Mouse (Mus musculus) forebrain, embryonic 13.5 days (tissue): ENCODE results near the gene Ehd2. TPM values are rescaled to one million over a fixed set of nuclear protein-coding genes. Genes with fewer than 3 reads are reported as not detected.
A peak's percentile ranks its signal among the peaks of the same experiment; 100 is the strongest.

Experiments
- ATAC-seq: fragments of 200-750 bp; cut with Nextera tagmentation; 2 replicates; pipeline ENCODE4 v1.8.0; 2017
- H3K27ac ChIP-seq: fragments of 300-500 bp; sonication (generic); 2 replicates; pipeline ENCODE4 v1.5.1; 2015; ENCODE audit warnings: inconsistent platforms, mild to moderate bottlenecking, moderate library complexity
- H3K27me3 ChIP-seq: fragments of 300-500 bp; sonication (generic); 2 replicates; pipeline ENCODE4 v1.6.1; 2015; ENCODE audit warnings: mild to moderate bottlenecking, inconsistent platforms
- H3K36me3 ChIP-seq: fragments of 300-500 bp; sonication (generic); 2 replicates; pipeline ENCODE4 v1.6.1; 2015; ENCODE audit warnings: mild to moderate bottlenecking, inconsistent platforms; ENCODE audit not compliant: poor library complexity, severe bottlenecking
- H3K4me1 ChIP-seq: fragments of 300-500 bp; sonication (generic); 2 replicates; pipeline ENCODE4 v1.6.1; 2015; ENCODE audit warnings: inconsistent platforms
- H3K4me2 ChIP-seq: fragments of 300-500 bp; sonication (generic); 2 replicates; pipeline ENCODE4 v1.6.1; 2015; ENCODE audit warnings: inconsistent platforms, mild to moderate bottlenecking, moderate library complexity
- H3K4me3 ChIP-seq: fragments of 300-500 bp; sonication (generic); 2 replicates; pipeline ENCODE4 v1.5.1; 2015; ENCODE audit warnings: mild to moderate bottlenecking, inconsistent platforms
- H3K9ac ChIP-seq: fragments of 300-500 bp; sonication (generic); 2 replicates; pipeline ENCODE4 v1.6.1; 2015; ENCODE audit warnings: mild to moderate bottlenecking, inconsistent platforms
- H3K9me3 ChIP-seq: fragments of 300-500 bp; sonication (generic); replicated peaks from 2 replicates; pipeline ENCODE4 v1.6.1; 2016; ENCODE audit warnings: inconsistent platforms
- WGBS: fragments of 180-500 bp; shearing (Covaris S2); methylation state at CpG from one replicate; pipeline ENCODE4 v1.1.7; 2015; 5-methylcytosine and 5-hydroxymethylcytosine counted together
- polyA plus RNA-seq: library from polyadenylated mRNA; unstranded; fragments of >200 nt; fragmentation: Nextera tagmentation; extraction: Ambion mirVana; gene quantifications from 2 replicates; pipeline ENCODE4 v1.2.1, GENCODE M21; 2015

Ehd2 gene
- polyA plus RNA-seq, 1 experiment from 2014 or later, result 3.6 TPM

DNA sequence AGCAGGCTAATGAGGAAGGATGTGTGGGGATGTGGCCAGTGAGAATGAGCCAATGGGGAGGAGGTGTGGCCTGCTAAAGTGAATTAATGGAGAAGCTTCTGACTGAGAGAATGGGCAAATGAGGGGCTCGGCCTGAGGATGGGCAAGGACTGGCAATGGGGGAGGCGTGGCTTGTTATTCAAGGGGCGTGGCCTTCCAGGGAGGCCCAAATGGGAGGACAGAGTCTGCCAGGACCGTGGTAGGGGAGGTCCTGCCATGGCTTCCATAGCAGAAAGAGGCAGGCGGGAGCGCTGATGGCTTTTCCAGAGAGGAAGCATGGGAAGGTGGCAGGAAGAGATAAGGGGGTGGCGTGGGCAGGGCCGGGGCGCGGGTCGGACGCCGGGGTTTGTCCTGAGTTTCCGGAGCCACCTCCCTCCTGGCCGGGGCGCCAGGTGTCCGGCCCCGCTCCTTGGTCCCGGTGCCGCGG is 12.4 kb downstream of the Ehd2 start:
- H3K4me2 ChIP-seq, result peak overlapping the region; percentile 45
- no peaks in the 10 kb centered on the region for H3K27me3 ChIP-seq
- H3K9me3 ChIP-seq, result no peaks in the 10 kb centered on the region; the same call in 1 of the 2 replicates
- 5% methylated on average over 20 of the region's 21 CpGs for WGBS
- peak overlapping the region; percentile 17 for H3K4me3 ChIP-seq
- peak overlapping the region; percentile 34 for H3K9ac ChIP-seq
- peak; percentile 27; the same call in 1 of the 2 replicates for ATAC-seq
- H3K4me1 ChIP-seq, result peaks cover 6% of the 10 kb centered on the region; the same call in 1 of the 2 replicates
- H3K36me3 ChIP-seq, result no peaks in the 10 kb centered on the region
- H3K27ac ChIP-seq, result no peak overlapping the region

GRCm38 (mm10) chr7:15954436-15954835 is 12.9 kb downstream of the Ehd2 start:
- no peak for ATAC-seq
- no peak overlapping the region for H3K9ac ChIP-seq
- no peaks in the 10 kb centered on the region for H3K27me3 ChIP-seq
- no peak overlapping the region for H3K4me3 ChIP-seq
- peaks cover 6% of the 10 kb centered on the region; the same call in 1 of the 2 replicates for H3K4me1 ChIP-seq
- no peak overlapping the region for H3K4me2 ChIP-seq
- WGBS, result 90% methylated on average over 7 of the region's 7 CpGs
- H3K36me3 ChIP-seq, result no peaks in the 10 kb centered on the region
- no peaks in the 10 kb centered on the region; the same call in 1 of the 2 replicates for H3K9me3 ChIP-seq
- H3K27ac ChIP-seq, result no peak overlapping the region

- H3K4me3 ChIP-seq, result no peak overlapping the region
- no peaks in the 10 kb centered on the region; the same call in 1 of the 2 replicates for H3K9me3 ChIP-seq
- WGBS, result 92% methylated on average over 13 of the region's 13 CpGs
- no peak overlapping the region for H3K27ac ChIP-seq
- no peak overlapping the region for H3K4me2 ChIP-seq
- H3K27me3 ChIP-seq, result no peaks in the 10 kb centered on the region
- no peak overlapping the region for H3K9ac ChIP-seq
- no peaks in the 10 kb centered on the region for H3K36me3 ChIP-seq
- ATAC-seq, result no peak
- H3K4me1 ChIP-seq, result peaks cover 6% of the 10 kb centered on the region
Observed at GRCm38 (mm10) chr7:15953307-15954074, 13.9 kb downstream of the Ehd2 start.

DNA sequence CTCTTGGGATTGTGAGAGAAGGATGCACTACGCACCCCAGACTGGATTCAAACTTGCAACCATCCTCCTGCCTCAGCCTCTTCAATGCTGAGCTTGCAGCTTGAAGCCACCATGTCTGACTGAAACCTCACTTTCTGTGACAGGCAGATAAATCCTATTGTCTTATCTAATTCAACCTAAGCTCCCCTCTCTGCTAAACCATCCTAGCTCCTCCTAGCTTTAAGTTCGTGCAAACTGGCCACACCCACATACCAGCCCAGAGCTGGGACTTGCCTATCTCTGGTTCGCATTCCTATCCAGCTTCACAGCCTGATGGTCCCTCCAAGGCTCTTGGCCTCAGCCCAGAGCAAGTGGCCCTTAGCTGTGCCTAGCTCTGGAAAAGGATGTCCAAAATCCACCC is 15.0 kb downstream of the Ehd2 start:
- H3K4me3 ChIP-seq, result no peak overlapping the region
- H3K27ac ChIP-seq, result no peak overlapping the region
- no peaks in the 10 kb centered on the region for H3K36me3 ChIP-seq
- no peak overlapping the region for H3K4me2 ChIP-seq
- WGBS, result 83% methylated on average over 3 of the region's 3 CpGs
- no peak overlapping the region for H3K9ac ChIP-seq
- no peaks in the 10 kb centered on the region; the same call in 1 of the 2 replicates for H3K9me3 ChIP-seq
- peaks cover 6% of the 10 kb centered on the region for H3K4me1 ChIP-seq
- no peaks in the 10 kb centered on the region for H3K27me3 ChIP-seq
- ATAC-seq, result no peak

DNA sequence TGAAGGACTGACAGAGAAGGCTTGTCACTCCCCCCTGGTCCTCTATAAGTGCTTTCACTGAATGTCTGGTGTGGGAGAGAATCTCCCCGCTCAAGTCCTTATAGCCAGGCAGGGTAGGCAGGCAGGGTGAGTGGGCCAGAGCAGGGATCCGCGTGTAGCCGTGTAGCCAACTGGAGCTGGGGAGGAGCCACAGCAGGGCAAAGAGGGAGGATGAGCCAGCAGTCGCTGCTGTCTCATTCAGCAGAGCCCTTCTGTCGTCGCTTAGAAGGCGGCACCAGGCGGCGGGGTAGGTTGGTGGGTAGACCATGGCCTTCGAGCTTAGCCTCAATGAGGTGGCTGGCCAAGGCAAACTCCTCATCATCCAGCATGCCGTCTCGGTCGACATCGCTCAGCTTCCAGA is 17.4 kb downstream of the Ehd2 start:
- peaks cover 9% of the 10 kb centered on the region for H3K4me1 ChIP-seq
- H3K4me3 ChIP-seq, result no peak overlapping the region
- H3K36me3 ChIP-seq, result no peaks in the 10 kb centered on the region
- no peak for ATAC-seq
- H3K27ac ChIP-seq, result no peak overlapping the region
- H3K4me2 ChIP-seq, result no peak overlapping the region
- 88% methylated on average over 15 of the region's 15 CpGs for WGBS
- no peaks in the 10 kb centered on the region; the same call in 1 of the 2 replicates for H3K9me3 ChIP-seq
- H3K27me3 ChIP-seq, result no peaks in the 10 kb centered on the region
- no peak overlapping the region for H3K9ac ChIP-seq

- no peaks in the 10 kb centered on the region; the same call in 1 of the 2 replicates for H3K9me3 ChIP-seq
- peaks cover 2% of the 10 kb centered on the region; the same call in 1 of the 2 replicates for H3K36me3 ChIP-seq
- H3K27me3 ChIP-seq, result no peaks in the 10 kb centered on the region
- no peak for ATAC-seq
- peaks cover 15% of the 10 kb centered on the region for H3K4me1 ChIP-seq
- H3K4me3 ChIP-seq, result no peak overlapping the region
- WGBS, result 83% methylated on average over 7 of the region's 7 CpGs
- H3K27ac ChIP-seq, result no peak overlapping the region
- no peak overlapping the region for H3K4me2 ChIP-seq
- no peak overlapping the region for H3K9ac ChIP-seq
Observed at GRCm38 (mm10) chr7:15949216-15949790, 18.1 kb downstream of the Ehd2 start.

- Histone ChIP-seq H3K27ac (no peak overlapping the region), H3K4me3 (peak overlapping the region; percentile 7; the same call in 1 of the 2 replicates), H3K4me1 (peaks cover 19% of the 10 kb centered on the region), H3K27me3 (no peaks in the 10 kb centered on the region), H3K9me3 (no peaks in the 10 kb centered on the region; the same call in 1 of the 2 replicates), H3K4me2 (peak overlapping the region; percentile 47), H3K9ac (peak overlapping the region; percentile 45; the same call in 1 of the 2 replicates), H3K36me3 (peaks cover 10% of the 10 kb centered on the region)
- 6% methylated on average over 23 of the region's 23 CpGs for WGBS
- ATAC-seq, result peak; percentile 6; the same call in 1 of the 2 replicates
Observed at GRCm38 (mm10) chr7:15948381-15948941, 18.9 kb downstream of the Ehd2 start.

GRCm38 (mm10) chr7:15947653-15948260 is 19.6 kb downstream of the Ehd2 start:
- no peak overlapping the region for H3K4me3 ChIP-seq
- H3K4me1 ChIP-seq, result peaks cover 19% of the 10 kb centered on the region
- WGBS, result 46% methylated on average over 4 of the region's 4 CpGs
- H3K9ac ChIP-seq, result no peak overlapping the region
- no peaks in the 10 kb centered on the region for H3K27me3 ChIP-seq
- H3K9me3 ChIP-seq, result no peaks in the 10 kb centered on the region
- ATAC-seq, result no peak
- no peak overlapping the region for H3K4me2 ChIP-seq
- H3K36me3 ChIP-seq, result peaks cover 17% of the 10 kb centered on the region
- H3K27ac ChIP-seq, result no peak overlapping the region

DNA sequence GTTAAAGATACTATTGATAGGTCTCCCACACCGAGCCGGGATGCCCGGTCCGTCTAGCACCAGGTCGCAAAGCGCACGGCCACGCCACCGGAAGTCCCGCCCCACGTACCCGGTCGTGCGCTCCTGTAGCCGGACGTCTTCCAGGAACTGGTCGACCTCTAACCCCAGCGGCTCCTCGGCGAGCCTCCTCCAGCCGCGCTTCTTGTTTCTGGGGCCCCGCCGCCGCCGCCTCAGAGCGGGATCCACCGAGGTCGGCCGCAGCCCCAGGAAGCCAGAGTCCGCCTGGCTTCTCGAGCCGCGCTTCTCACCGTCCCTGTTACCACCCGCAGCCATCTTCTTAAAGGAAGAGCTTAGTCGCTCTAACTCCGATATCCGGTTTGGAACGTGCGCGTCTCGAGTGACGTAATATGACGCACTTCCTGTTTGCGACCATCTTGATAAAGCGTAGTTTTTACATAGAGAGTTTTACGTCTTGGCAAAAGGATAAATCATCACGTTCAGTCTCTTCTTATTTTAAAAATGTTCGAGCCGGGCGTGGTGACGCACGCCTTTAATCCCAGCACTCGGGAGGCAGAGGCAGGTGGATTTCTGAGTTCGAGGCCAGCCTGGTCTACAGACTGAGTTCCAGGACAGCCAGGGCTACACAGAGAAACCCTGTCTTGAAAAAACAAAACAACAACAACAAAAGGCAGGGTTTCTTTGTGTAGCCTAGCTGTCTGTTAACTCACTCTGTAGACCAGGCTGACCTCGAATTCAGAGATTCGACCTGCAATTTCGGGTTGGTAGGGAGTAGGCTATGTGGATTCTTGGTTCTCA is 21.4 kb downstream of the Ehd2 start, which contains the start of gene Nop53:
Nop53 (minus strand) TSS at position 354 of the 816 bp plus-strand sequence.
- 2% methylated on average over 59 of the region's 59 CpGs for WGBS
- H3K4me2 ChIP-seq, result peak within 1 kb of the TSS; percentile 84
- ATAC-seq, result peak; percentile 95

GRCm38 (mm10) chr7:15945211-15945610 is 22.2 kb downstream of the Ehd2 start:
- Histone ChIP-seq H3K9me3 (no peaks in the 10 kb centered on the region), H3K27me3 (no peaks in the 10 kb centered on the region), H3K9ac (peak overlapping the region; percentile 71), H3K4me2 (peak overlapping the region; percentile 84), H3K27ac (no peak overlapping the region), H3K4me3 (peak overlapping the region; percentile 65), H3K36me3 (peaks cover 43% of the 10 kb centered on the region), H3K4me1 (peaks cover 19% of the 10 kb centered on the region)
- ATAC-seq, result no peak; the same call in 1 of the 2 replicates
- WGBS, result 8% methylated on average over 8 of the region's 8 CpGs

More for the DNA sequence above, 21.4 kb downstream of the Ehd2 start, which contains the start of gene Nop53:
- Histone ChIP-seq H3K36me3 (peaks cover 36% of the 10 kb centered on the region), H3K4me1 (peaks cover 19% of the 10 kb centered on the region), H3K27me3 (no peaks in the 10 kb centered on the region), H3K4me3 (peak within 1 kb of the TSS; percentile 65), H3K9me3 (no peaks in the 10 kb centered on the region), H3K9ac (peak within 1 kb of the TSS; percentile 71), H3K27ac (peak within 1 kb of the TSS; percentile 91)

DNA sequence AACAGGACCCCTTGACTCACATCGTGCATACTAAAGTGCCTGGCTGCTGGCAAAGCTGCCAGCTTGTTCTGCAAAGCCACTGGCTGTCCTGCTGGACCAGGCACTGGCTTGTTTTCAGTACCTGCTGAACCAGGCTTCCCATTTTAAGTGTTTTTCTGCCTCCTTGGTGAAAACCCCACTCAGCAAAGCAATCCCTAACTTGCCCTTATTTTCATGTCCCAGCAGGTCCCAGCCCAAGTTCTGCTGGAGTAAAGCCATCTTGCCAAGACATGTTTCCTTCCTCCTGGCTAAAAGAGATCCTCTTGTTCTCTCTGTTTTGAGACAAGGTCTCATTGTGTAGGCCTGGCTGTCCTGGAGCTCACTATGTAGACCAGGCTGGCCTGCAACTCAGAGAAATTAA is 23.1 kb downstream of the Ehd2 start:
- Histone ChIP-seq H3K27ac (no peak overlapping the region), H3K36me3 (peaks cover 52% of the 10 kb centered on the region), H3K27me3 (no peaks in the 10 kb centered on the region), H3K4me3 (no peak overlapping the region), H3K9ac (0 out of 2 replicates have a peak overlapping the region, but pooled peaks have one; percentile 71), H3K4me2 (peak overlapping the region; percentile 84), H3K4me1 (peaks cover 19% of the 10 kb centered on the region), H3K9me3 (no peaks in the 10 kb centered on the region)
- 96% methylated on average over 1 of the region's 1 CpGs for WGBS
- ATAC-seq, result no peak
